Mouse (Mus musculus): ENCODE measurements around the gene Nufip2.
A peak's percentile ranks its signal among the peaks of the same experiment; 100 is the strongest.
"Not testable (repeated sequence)": the region's sequence is repeated elsewhere in the genome, so short reads cannot be mapped to it uniquely, and the experiment has no call there.

Nufip2 gene

GRCm38 (mm10) chr11:77685383-77686265 lies at the start of gene Nufip2:
TSS of gene Nufip2 (plus strand) at chr11:77686155.
- peak; percentile 99 for DNase-seq (ENCODE audit: low spot score)

DNA sequence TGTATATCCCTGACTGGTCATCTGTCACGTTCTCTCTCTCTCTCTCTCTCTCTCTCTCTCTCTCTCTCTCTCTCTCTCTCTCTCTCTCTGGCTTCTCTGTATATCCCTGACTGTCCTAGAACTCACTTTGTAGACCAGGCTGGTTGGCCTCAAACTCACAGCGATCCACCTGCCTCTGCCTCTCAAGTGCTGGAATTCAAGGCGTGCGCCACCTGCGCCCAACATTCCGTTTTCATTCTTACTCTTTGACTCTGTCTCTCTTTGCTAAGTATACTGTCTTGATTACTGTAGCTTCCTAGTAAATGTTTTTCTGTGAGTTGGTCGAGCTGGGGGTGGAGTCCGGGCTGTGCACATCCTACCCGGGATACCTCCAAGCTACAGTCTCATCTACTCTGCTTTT lies 44.6 kb upstream of the Nufip2 start:
- DNase-seq (ENCODE audit: low spot score): no peak

GRCm38 (mm10) chr11:77645481-77645880 lies 40.5 kb upstream of the Nufip2 start:
- no peak for DNase-seq (ENCODE audit: low spot score)

DNA sequence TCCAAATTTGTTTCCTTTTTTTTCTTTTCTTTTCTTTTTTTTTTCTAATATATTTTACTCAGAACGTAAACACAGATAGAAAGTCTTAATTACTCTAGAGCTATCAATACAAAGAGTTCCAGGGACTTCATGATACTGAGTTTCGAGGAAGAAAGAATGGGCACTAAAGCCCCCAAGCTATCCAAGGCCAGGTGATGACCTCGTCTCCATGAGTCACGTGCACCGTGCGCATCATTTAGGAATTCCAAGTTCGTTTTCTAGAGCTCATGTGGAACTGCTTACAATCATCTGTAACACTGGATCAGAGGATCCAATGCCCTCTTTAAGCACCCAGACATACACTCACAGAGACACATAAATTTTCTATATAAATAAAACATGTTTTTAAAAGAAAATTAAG lies 37.1 kb upstream of the Nufip2 start:
- DNase-seq (ENCODE audit: low spot score): no peak

DNA sequence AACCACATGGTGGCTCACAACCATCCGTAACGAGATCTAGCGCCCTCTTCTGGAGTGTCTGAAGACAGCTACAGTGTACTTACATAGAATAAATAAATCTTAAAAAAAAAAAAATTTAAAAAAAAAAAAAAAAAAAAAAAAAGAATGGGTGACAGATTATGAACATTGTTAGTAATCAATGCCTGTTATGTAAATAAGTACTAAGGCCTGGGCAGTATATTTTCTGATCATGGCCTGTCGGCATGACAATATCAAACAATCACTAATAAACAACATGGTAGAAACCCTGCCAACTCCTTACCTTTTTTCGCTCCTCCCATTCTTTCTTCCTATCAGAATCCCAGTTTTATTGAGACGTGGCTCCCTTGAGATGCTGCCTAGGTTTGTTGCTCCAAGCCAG lies 33.5 kb upstream of the Nufip2 start:
- no peak for DNase-seq (ENCODE audit: low spot score)

DNA sequence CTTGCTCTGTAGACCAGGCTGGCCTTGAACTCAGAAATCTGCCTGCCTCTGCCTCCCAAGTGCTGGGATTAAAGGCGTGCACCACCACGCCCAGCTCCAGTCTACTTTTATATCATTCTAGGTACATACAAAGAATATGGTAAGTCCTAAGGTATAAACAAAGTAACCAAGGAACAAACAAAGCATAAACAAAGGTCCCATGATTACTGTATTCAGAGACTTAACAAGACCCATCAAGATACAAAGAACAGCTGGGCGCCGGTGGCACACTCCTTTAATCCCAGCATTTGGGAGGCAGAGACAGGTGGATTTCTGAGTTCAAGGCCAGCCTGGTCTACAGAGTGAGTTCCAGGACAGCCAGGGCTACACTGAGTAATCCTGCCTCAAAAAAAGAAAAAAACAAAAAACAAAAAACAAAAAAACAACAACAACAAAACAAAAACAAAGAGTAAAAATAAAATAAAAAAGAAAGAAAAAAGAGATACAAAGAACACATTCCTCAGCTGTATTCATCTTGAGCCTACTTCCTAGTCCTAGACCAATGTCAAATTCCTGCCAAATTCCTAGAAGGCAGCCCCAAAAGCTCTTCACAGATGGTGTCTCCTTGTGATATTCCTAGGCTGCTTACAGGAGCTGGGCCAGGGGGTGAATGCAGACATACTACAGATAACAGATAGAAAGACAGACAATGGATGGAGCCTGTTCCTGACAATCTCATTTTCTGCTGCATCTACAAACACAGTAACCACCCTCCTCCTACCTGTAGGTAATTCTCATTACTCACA lies 32.4 kb upstream of the Nufip2 start:
- not testable (repeated sequence) for DNase-seq (ENCODE audit: low spot score)

DNA sequence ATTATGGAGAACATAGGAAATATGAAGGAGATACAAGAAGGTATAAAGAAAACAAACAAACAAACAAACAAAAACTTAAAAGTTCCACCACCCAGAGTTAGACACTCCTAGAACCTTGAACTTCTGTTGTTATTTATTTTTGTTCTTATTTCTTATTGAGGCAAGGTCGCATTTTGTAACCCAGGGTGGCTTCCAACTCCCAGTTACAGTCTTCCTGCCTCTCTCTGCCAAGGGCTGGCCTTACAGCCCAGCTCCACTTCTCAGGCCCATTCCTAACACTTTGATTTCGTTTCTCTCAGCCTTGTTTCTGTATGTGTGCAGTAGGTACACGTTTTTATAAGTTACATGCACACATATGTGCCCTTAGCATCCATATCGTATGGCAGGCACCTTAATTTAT lies 26.0 kb upstream of the Nufip2 start:
- DNase-seq (ENCODE audit: low spot score): no peak

- no peak for DNase-seq (ENCODE audit: low spot score)
Measured at GRCm38 (mm10) chr11:77663639-77664038, 22.3 kb upstream of the Nufip2 start.

GRCm38 (mm10) chr11:77664046-77664445 lies 21.9 kb upstream of the Nufip2 start:
- DNase-seq (ENCODE audit: low spot score): no peak

DNA sequence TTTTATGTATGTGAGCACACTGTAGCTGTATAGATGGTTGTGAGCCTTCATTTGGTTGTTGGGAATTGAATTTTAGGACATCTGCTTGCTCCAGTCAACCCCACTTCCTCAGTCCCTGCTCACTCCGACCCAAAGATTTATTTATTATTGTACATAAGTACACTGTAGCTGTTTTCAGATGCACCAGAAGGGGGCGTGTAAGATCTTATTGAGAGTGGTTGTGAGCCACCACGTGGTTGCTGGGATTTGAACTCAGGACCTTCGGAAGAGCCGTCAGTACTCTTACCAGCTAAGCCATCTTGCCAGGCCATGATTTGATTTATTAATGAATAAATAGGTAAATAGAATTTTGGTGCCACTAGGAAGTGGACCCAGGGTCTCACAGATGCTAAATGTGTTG lies 20.6 kb upstream of the Nufip2 start:
- not testable (repeated sequence) for DNase-seq (ENCODE audit: low spot score)

DNA sequence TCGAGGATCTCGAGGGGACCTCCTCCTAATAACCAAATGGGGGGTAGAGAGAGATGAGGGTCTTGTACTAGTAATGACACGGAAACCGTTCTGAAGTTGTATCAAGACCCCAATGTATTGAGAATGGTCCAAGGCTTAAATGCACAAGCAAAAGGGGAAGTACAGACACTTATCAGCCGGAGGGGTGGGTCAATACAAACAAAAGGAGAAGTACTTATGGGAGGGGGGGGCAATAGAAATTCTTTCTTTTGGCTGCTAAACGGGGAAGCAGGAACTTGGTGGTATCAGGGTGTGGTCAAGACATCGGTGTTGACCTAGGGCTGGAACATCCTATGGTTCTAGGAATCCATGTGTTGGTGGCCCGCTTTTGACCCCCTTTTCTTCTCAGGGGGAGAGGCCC lies 19.2 kb upstream of the Nufip2 start:
- not testable (repeated sequence) for DNase-seq (ENCODE audit: low spot score)

DNA sequence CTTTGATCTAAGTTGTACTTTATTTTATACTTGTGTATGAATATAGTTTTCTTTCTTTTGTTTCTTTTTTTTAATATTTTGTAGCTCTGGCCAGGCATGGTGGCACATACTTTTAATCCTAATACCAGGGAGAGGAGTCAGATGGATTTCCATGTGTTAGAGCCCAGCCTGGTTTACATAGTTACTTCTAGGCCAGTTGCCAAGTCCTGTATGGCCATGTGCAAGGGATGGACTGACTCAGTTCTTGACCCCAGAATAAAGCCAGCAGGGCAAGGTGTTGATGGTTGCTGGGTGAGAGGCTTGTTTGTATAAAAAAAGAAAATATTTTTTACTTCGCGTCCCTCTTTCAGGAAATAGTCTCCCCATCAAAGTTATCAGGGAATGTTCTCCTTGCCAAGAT lies 13.2 kb upstream of the Nufip2 start:
- no peak for DNase-seq (ENCODE audit: low spot score)

DNA sequence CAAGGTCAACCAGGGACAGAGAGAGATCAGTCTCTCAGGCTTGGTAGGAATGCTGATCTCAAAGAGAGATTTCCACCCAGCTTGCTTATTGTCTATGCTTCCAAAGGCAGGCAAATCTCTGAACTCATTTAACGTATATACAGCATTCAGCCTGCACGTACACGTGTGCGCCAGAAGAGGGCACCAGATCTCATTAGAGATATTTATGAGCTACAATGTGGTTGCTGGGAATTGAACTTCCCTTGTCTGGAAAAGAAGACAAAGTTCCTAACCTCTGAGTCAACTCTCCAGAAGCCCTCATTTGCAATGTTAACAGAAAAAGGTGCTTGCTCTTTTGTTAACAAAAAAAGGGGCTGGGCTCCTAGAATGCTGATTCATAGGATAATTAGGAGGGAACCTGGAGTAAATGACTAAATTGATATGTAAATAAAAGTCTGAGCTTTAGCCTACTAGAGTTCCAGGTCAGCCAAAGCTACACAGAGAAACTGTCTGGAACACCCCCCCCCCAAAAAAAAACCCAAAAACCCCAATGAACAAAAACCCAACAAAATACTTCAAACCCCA lies 12.4 kb upstream of the Nufip2 start:
- no peak for DNase-seq (ENCODE audit: low spot score)

DNA sequence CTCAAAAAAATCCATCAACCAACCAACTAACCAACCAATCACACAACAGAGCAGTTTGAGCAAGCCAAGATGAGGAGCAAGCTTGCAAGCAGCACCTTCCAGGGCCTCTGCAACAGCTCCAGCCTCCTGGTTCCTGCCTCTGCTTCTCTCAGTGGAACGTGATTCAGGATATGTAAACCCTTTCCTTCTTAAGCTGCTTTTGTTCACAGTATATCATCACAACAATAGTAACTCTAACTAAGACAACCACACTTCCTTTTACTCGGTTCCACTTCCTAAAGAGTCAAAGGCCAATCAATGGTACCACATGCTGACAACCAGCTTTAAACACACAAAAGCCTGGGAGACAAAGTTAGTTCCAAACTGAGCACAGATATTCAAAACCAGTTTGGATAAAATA lies 5.9 kb upstream of the Nufip2 start:
- DNase-seq (ENCODE audit: low spot score): no peak

DNA sequence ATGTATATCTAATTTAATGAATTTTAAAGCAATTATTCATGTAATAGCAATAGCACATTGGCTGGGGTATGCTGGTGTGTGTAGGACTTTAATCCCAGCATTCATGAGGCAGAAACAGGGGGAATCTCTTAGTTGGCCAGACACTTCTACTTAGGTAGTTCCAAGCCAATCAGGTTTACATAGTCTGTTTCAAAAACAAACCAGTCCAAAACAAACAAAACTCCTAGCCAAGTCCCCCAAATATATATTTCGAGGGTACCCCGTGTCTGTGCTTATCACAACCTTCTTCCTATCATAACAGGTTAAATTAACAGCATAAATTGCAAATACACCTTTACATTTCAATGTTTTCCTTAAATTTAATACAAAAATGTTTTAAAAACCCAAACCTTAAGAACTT lies 1.1 kb upstream of the Nufip2 start:
- no peak for DNase-seq (ENCODE audit: low spot score)

- no peak for DNase-seq (ENCODE audit: low spot score)
Measured at GRCm38 (mm10) chr11:77686346-77686840, 438 bp downstream of the Nufip2 start.

DNA sequence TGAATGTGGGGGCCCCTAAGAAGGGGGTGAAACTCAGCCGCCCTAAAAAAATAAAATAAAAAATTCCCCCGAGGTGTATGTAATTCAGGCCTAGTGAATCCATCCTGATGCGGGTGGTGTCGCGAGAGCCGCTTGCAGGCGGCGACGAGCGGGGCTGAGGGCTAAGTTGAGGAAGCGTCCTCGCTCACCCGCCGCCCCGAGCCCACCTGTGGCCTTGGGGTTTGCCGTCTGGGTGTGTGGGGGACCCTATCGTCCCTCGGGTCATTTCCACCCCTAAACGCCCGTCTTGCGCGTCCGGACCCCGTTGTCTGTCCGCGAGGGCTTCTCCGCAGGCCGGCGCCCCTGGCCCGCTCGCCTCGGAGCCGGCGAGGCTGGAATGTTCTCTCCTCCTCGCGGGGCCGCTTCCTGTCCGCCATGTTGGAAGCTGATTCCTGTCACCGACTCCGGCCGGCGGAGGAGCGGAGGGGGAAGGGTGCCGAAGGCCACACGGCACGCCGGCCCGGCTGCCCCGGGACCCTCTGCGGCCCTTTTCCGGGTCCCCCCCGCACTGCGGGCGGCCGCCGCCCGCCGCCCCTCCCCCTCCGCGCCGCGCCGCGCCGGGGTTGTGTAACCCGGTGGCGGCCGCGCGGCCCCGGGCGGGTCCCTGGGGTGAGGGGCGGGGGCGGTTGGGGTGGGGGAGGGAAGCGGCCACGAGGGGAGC lies 1.0 kb downstream of the Nufip2 start:
- DNase-seq (ENCODE audit: low spot score): no peak

DNA sequence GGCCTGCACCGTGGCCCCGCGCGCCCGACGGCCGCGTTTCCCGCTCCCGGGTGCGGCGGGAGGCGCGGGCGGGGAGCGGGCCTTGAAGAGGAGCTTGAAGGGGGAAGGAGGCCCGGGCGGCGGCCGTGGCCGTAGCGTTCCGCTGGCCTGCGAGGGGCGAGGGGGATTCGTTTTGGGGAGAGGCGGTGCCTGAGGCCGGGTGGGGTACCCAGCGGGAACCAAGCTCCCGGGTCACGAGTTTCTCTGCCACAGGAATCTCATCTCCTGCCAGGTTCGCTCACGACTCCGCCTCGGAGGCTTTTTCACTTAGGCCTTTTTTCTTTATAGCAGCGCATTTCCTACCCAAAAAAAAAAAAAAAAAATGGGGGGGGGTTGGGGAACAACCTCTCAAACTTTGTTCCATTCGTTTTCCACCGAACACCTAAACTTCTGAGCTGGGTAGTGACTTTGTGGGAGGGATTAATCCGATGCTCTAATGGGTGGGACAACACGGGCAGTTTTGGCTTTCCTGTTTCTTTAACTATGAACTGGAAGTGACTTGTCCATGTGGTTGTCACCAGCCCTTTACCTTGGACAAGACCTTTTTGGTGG lies 1.7 kb downstream of the Nufip2 start:
- no peak for DNase-seq (ENCODE audit: low spot score)

DNA sequence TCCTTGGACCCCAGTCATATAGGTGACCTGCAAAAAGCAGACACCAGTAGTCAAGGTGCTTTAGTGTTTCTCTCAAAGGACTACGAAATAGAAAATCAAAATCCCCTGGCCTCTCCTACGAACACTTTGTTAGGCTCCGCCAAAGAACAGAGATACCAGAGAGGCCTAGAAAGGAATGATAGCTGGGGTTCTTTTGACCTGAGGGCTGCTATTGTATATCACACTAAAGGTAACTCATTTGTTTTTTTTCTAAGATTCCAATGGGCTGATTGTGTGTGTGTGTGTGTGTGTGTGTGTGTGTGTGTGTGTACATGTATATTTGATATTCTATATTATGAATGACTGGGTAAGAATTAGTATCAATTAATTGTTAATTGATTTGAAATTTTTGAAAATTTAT lies 7.1 kb downstream of the Nufip2 start:
- no peak for DNase-seq (ENCODE audit: low spot score)

GRCm38 (mm10) chr11:77697232-77697631 lies 11.3 kb downstream of the Nufip2 start:
- no peak for DNase-seq (ENCODE audit: low spot score)

DNA sequence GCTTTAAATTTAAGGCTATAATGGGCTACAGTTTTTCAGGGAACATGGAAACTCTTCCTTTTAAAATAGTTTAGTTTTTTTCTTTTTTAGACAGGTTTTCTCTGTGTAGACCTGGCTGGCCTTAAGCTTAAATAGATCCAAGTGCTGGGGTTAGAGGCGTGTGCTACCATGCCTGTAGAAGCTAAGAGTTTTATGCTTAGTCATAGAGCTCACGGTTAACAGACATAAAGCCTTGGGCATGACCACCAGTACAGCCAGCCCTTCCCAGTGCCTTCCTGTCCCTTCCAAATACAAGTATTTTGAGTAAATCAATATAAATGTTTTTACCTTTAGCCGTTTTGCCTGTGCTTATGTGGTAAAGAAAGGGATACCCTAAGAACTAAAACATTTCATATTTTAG lies 20.0 kb downstream of the Nufip2 start:
- DNase-seq (ENCODE audit: low spot score): no peak

DNA sequence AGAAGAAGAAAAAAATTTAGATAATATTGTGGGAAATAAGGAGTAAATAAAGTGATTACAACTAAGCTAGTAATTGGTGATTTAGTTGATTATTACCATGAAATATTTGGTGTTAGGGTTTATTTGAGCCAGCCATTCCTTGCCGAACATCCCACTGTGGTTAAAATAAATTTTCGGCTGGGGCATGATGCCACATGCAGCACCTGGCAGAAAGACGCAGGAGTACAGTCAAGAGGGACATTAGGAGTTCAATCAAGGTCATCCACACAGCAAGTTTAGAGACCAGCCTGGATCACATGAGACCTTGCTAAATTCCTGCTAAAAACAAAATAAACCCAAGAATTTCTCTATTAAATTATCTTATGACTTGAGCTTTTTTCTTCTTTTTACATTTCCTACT lies 23.1 kb downstream of the Nufip2 start:
- DNase-seq (ENCODE audit: low spot score): no peak

All from layer of hippocampus, adult 9-10 months (tissue).